15 mouse cellular contexts compared by ENCODE assay signal in genomic region chr10:42572971-42573370, GRCm38 (mm10). TPM values are rescaled to one million over a fixed set of nuclear protein-coding genes. Genes with fewer than 3 reads are reported as not detected.
DNase-seq lines count a peak whose midpoint lies in the region; ATAC-seq lines count a peak whose summit lies in the region.
"Had no signal": no experiment of that assay in that cellular context is flagged by ENCODE, and none has a peak within 500 bp of the region (broad histone marks: within the 10 kb centered on the region; RNA-seq: fewer than 3 reads in every experiment).

No protein-coding gene starts in this region.

- peaks cover 94% of the 10 kb centered on the region for H3K27me3 ChIP-seq in kidney, embryonic 14.5 days (ENCODE audit: control insufficient read depth, insufficient read depth, low read length)
- peaks cover 8% of the 10 kb centered on the region; the same call in 1 of the 2 replicates for H3K27me3 ChIP-seq in forebrain, embryonic 13.5 days
- peaks cover 100% of the 10 kb centered on the region for H3K27me3 ChIP-seq in limb, embryonic 10.5 days (ENCODE audit: low read depth, poor library complexity, severe bottlenecking)
- peaks cover 96% of the 10 kb centered on the region for H3K27me3 ChIP-seq in neural tube, embryonic 12.5 days (replicated peaks)

- H3K4me2 ChIP-seq in kidney, embryonic 14.5 days (replicated peaks; ENCODE audit: low read depth, low read length), result no peak overlapping the region
- peak overlapping the region; percentile 54 for H3K4me2 ChIP-seq in forebrain, embryonic 13.5 days
- peak overlapping the region; percentile 28; the same call in 1 of the 2 replicates for H3K4me2 ChIP-seq in neural tube, embryonic 12.5 days (replicated peaks)

- H3K4me1 ChIP-seq in kidney, embryonic 14.5 days (ENCODE audit: control insufficient read depth, insufficient read depth, low read length), result no peaks in the 10 kb centered on the region
- peaks cover 68% of the 10 kb centered on the region for H3K4me1 ChIP-seq in forebrain, embryonic 13.5 days
- peaks cover 4% of the 10 kb centered on the region; the same call in 1 of the 2 replicates for H3K4me1 ChIP-seq in limb, embryonic 10.5 days
- peaks cover 5% of the 10 kb centered on the region for H3K4me1 ChIP-seq in neural tube, embryonic 12.5 days

- WGBS in kidney, embryonic 14.5 days, result 1% methylated on average over 15 of the region's 15 CpGs
- WGBS in forebrain, embryonic 13.5 days, result 23% methylated on average over 15 of the region's 15 CpGs
- WGBS in limb, embryonic 10.5 days, result 2% methylated on average over 15 of the region's 15 CpGs
- under 1% methylated on average over 15 of the region's 15 CpGs for WGBS in neural tube, embryonic 12.5 days

- H3K4me3 ChIP-seq in kidney, embryonic 14.5 days (ENCODE audit: low read length), result 0 out of 2 replicates have a peak overlapping the region, but pooled peaks have one; percentile 1
- peak overlapping the region; percentile 30 for H3K4me3 ChIP-seq in forebrain, embryonic 13.5 days
- peak overlapping the region; percentile 8; the same call in 1 of the 2 replicates for H3K4me3 ChIP-seq in limb, embryonic 10.5 days
- H3K4me3 ChIP-seq in neural tube, embryonic 12.5 days, result no peak overlapping the region

- DNase-seq in kidney, adult 9 months, result no peak
- DNase-seq in limb, embryonic 10.5 days (ENCODE audit: low spot score), result no peak
- DNase-seq in thymus, postnatal 14 days, result no peak
- no peak for DNase-seq in adrenal gland, postnatal 4 days (ENCODE audit: low spot score in 2 of 2)
- no peak for DNase-seq in right cerebral cortex, adult 18-20 months
- DNase-seq: cerebellum, postnatal 14 days; gastrocnemius, postnatal 25 days; kidney, postnatal 4 days; thymus, postnatal 25 days had no signal

- no peak for ATAC-seq in kidney, embryonic 14.5 days (ENCODE audit: low FRiP score, low TSS enrichment)
- 0 out of 2 replicates have a peak, but pooled peaks have one; percentile 17 for ATAC-seq in forebrain, embryonic 13.5 days
- no peak for ATAC-seq in neural tube, embryonic 12.5 days (ENCODE audit: low FRiP score, low read depth)

- no peak overlapping the region for H3K27ac ChIP-seq in kidney, embryonic 14.5 days (ENCODE audit: low read depth, low read length)
- H3K27ac ChIP-seq in forebrain, embryonic 13.5 days, result no peak overlapping the region
- H3K27ac ChIP-seq in limb, embryonic 10.5 days, result no peak overlapping the region
- no peak overlapping the region for H3K27ac ChIP-seq in neural tube, embryonic 12.5 days

- no peak overlapping the region for H3K9ac ChIP-seq in kidney, embryonic 14.5 days (ENCODE audit: low read depth, low read length)
- H3K9ac ChIP-seq in forebrain, embryonic 13.5 days, result peak overlapping the region; percentile 55; the same call in 1 of the 2 replicates
- no peak overlapping the region for H3K9ac ChIP-seq in neural tube, embryonic 12.5 days

- H3K36me3 ChIP-seq in kidney, embryonic 14.5 days (ENCODE audit: control insufficient read depth, insufficient read depth, low read length), result no peaks in the 10 kb centered on the region
- peaks cover 57% of the 10 kb centered on the region for H3K36me3 ChIP-seq in forebrain, embryonic 13.5 days (ENCODE audit: poor library complexity, severe bottlenecking)
- H3K36me3 ChIP-seq in limb, embryonic 10.5 days, result no peaks in the 10 kb centered on the region
- H3K36me3 ChIP-seq in neural tube, embryonic 12.5 days, result no peaks in the 10 kb centered on the region

- no peaks in the 10 kb centered on the region for H3K9me3 ChIP-seq in kidney, embryonic 14.5 days (ENCODE audit: control insufficient read depth, low read length)
- H3K9me3 ChIP-seq in forebrain, embryonic 13.5 days (replicated peaks), result no peaks in the 10 kb centered on the region
- no peaks in the 10 kb centered on the region for H3K9me3 ChIP-seq in limb, embryonic 10.5 days (replicated peaks)
- no peaks in the 10 kb centered on the region for H3K9me3 ChIP-seq in neural tube, embryonic 12.5 days

RNA-seq across cellular contexts. Expression of gene Nr2e1, which starts 10.5 kb away (rescaled TPM):
- not detected in 2 replicates for polyA plus RNA-seq in kidney, embryonic 14.5 days (2014; fragmentation: Nextera tagmentation; extraction: Ambion mirVana)
- polyA plus RNA-seq in forebrain, embryonic 13.5 days (2015; fragmentation: Nextera tagmentation; extraction: Ambion mirVana), result 71.0 and 77.0 TPM in 2 replicates
- not detected in 2 replicates for polyA plus RNA-seq in limb, embryonic 10.5 days (2016; fragmentation: Nextera tagmentation; extraction: Ambion mirVana)
- not detected in 2 replicates for polyA plus RNA-seq in neural tube, embryonic 12.5 days (2016; fragmentation: Nextera tagmentation; extraction: Ambion mirVana)
- total RNA-seq in adrenal gland, postnatal 4 days (2021), result not detected
- total RNA-seq: gastrocnemius, postnatal 25 days; hematopoietic stem cell, adult 5-6 weeks had no signal
- polyA plus RNA-seq: liver, embryonic 16.5 days; spleen, adult 2 months had no signal

RNA-seq across cellular contexts. Expression of gene Ostm1, which starts 10.7 kb away (rescaled TPM):
- 8.5 and 12.9 TPM in 2 replicates for polyA plus RNA-seq in kidney, embryonic 14.5 days (2014; fragmentation: Nextera tagmentation; extraction: Ambion mirVana)
- polyA plus RNA-seq in forebrain, embryonic 13.5 days (2015; fragmentation: Nextera tagmentation; extraction: Ambion mirVana), result 57.1 and 63.2 TPM in 2 replicates
- 8.4 and 8.9 TPM in 2 replicates for polyA plus RNA-seq in limb, embryonic 10.5 days (2016; fragmentation: Nextera tagmentation; extraction: Ambion mirVana)
- polyA plus RNA-seq in neural tube, embryonic 12.5 days (2016; fragmentation: Nextera tagmentation; extraction: Ambion mirVana), result 21.7 and 24.1 TPM in 2 replicates
- total RNA-seq in adrenal gland, postnatal 4 days (2021), result 10 to 100 TPM; 24.8 to 27.3 TPM

Comparison
In these comparisons a context has a peak if more than half of its experiments do, and no peak if none do; other contexts are left out.
1. RNA of gene Nr2e1, which starts 10.5 kb away (polyA plus RNA-seq): 71.0 to 77.0 TPM in forebrain, embryonic 13.5 days; not detected in kidney, embryonic 14.5 days, not detected in limb, embryonic 10.5 days and not detected in neural tube, embryonic 12.5 days; every median in the first group is over 10 times any median in the second.